Mouse (Mus musculus) embryonic fibroblast, embryonic 13.5 days (primary cell): ENCODE measurements around the gene Hivep3.

Experiments
- CTCF ChIP-seq: IDR thresholded peaks from 2 replicates; pipeline ENCODE4 v1.5.1; 2011; ENCODE audit warnings: mild to moderate bottlenecking, control low read depth, low read length, moderate library complexity, borderline replicate concordance; ENCODE audit not compliant: insufficient read depth
- POLR2A ChIP-seq: IDR thresholded peaks from 2 replicates; pipeline ENCODE4 v1.6.1; 2011; ENCODE audit warnings: low read depth, mild to moderate bottlenecking, control low read depth, low read length, moderate library complexity

- TF ChIP-seq POLR2A (no peak), CTCF (no peak)
These were observed 26.3 kb upstream of the Hivep3 start for GRCm38 (mm10) chr4:119707326-119707725.
